Mouse (Mus musculus) mesoderm, embryonic 11.5 days (tissue): ENCODE measurements around the gene Gm3194.
"Not testable (repeated sequence)": the region's sequence is repeated elsewhere in the genome, so short reads cannot be mapped to it uniquely, and the experiment has no call there.

Source experiments
- DNase-seq: peaks from one replicate; pipeline ENCODE4 v3.0.0-alpha.2; 2012; ENCODE audit warnings: low read depth, low spot score

Gm3194 gene

GRCm38 (mm10) chr14:5455367-5455766 is at the start of gene Gm3194:
Gene Gm3194 (minus strand): TSS chr14:5455467.
- DNase-seq, result not testable (repeated sequence)

GRCm38 (mm10) chr14:5501374-5501773 is 46.1 kb upstream of the Gm3194 start, which contains the start of gene Gm3488:
Gene Gm3488 (plus strand): TSS chr14:5501674.
- not testable (repeated sequence) for DNase-seq

- DNase-seq, result not testable (repeated sequence)
Measured at GRCm38 (mm10) chr14:5483907-5484306, 28.6 kb upstream of the Gm3194 start, which contains the start of gene Gm3187. Gene Gm3187 (plus strand): TSS chr14:5484207.

- DNase-seq, result not testable (repeated sequence)
Measured at GRCm38 (mm10) chr14:5477730-5478129, 22.5 kb upstream of the Gm3194 start, which contains the start of gene Gm8246. Gene Gm8246 (minus strand): TSS chr14:5477830.

GRCm38 (mm10) chr14:5460469-5460868 is 5.2 kb upstream of the Gm3194 start:
- not testable (repeated sequence) for DNase-seq

GRCm38 (mm10) chr14:5388949-5389348 is 66.3 kb downstream of the Gm3194 start, which contains the start of gene Gm3500:
Gene Gm3500 (minus strand): TSS chr14:5389049.
- DNase-seq, result not testable (repeated sequence)
